Mouse (Mus musculus): ENCODE results near the gene 4930513O06Rik. TPM values are rescaled to one million over a fixed set of nuclear protein-coding genes. Genes with fewer than 3 reads are reported as not detected.

4930513O06Rik gene
- polyA plus RNA-seq, 1 experiment from 2014 or later = not detected

Other genes with a start within 250 kb of the 4930513O06Rik start
- gene Nrk, start 171.8 kb upstream of the 4930513O06Rik start, polyA plus RNA-seq (2015; fragmentation: Nextera tagmentation; extraction: Ambion mirVana) = 18.3 and 18.5 TPM in 2 replicates
- gene Serpina7, start 1.0 kb upstream of the 4930513O06Rik start, polyA plus RNA-seq (2015; fragmentation: Nextera tagmentation; extraction: Ambion mirVana) = 0.14 TPM in 1 of 2 replicates, not detected in the other
- not detected in 2 replicates for gene 4933428M09Rik, start 93.0 kb downstream of the 4930513O06Rik start, polyA plus RNA-seq (2015; fragmentation: Nextera tagmentation; extraction: Ambion mirVana)
- gene Mum1l1, start 123.8 kb downstream of the 4930513O06Rik start, polyA plus RNA-seq (2015; fragmentation: Nextera tagmentation; extraction: Ambion mirVana) = 23.2 and 27.1 TPM in 2 replicates
- gene Trap1a, start 247.4 kb downstream of the 4930513O06Rik start, polyA plus RNA-seq (2015; fragmentation: Nextera tagmentation; extraction: Ambion mirVana) = not detected in 2 replicates

All from embryonic facial prominence, embryonic 13.5 days (tissue).